Mouse (Mus musculus): Measurements from ENCODE around the gene Lsm14b. TPM values are rescaled to one million over a fixed set of nuclear protein-coding genes. Genes with fewer than 3 reads are reported as not detected.

Gene Lsm14b
- polyA plus RNA-seq (2012; ENCODE audit: low replicate concordance) = 52.2 and 62.2 TPM in 2 replicates

GRCm38 (mm10) chr2:180024401-180025098, at the start of gene Lsm14b:
Lsm14b (plus strand) TSS chr2:180024987.

GRCm38 (mm10) chr2:179976628-179977343, 48.0 kb upstream of the Lsm14b start, which contains the start of gene Taf4:
Taf4 (minus strand) TSS chr2:179976646.

GRCm38 (mm10) chr2:180042256-180042857, 17.6 kb downstream of the Lsm14b start, which contains the start of the genes Psma7 and Ss18l1:
Psma7 (minus strand) TSS chr2:180042433.
Ss18l1 (plus strand) TSS chr2:180042509.

GRCm38 (mm10) chr2:180070481-180071453, 46.0 kb downstream of the Lsm14b start, which contains the start of gene Mtg2:
Mtg2 (plus strand) TSS chr2:180070588.

Other genes starting within 250 kb of the Lsm14b start
- gene Taf4, start 48.3 kb upstream of the Lsm14b start, polyA plus RNA-seq (2012; ENCODE audit: low replicate concordance) = 21.3 and 35.7 TPM in 2 replicates
- gene Psma7, start 17.4 kb downstream of the Lsm14b start, polyA plus RNA-seq (2012; ENCODE audit: low replicate concordance) = 23.6 and 70.9 TPM in 2 replicates
- 1.4 and 1.7 TPM in 2 replicates for gene Ss18l1, start 17.5 kb downstream of the Lsm14b start, polyA plus RNA-seq (2012; ENCODE audit: low replicate concordance)
- gene Mtg2, start 45.6 kb downstream of the Lsm14b start, polyA plus RNA-seq (2012; ENCODE audit: low replicate concordance) = 14.0 and 15.4 TPM in 2 replicates
- 0.42 TPM in 1 of 2 replicates, not detected in the other for gene Hrh3, start 79.5 kb downstream of the Lsm14b start, polyA plus RNA-seq (2012; ENCODE audit: low replicate concordance)
- 7.7 and 35.6 TPM in 2 replicates for gene Osbpl2, start 94.3 kb downstream of the Lsm14b start, polyA plus RNA-seq (2012; ENCODE audit: low replicate concordance)
- gene Adrm1, start 146.5 kb downstream of the Lsm14b start, polyA plus RNA-seq (2012; ENCODE audit: low replicate concordance) = 761 and 1,456 TPM in 2 replicates
- gene Lama5, start 200.9 kb downstream of the Lsm14b start, polyA plus RNA-seq (2012; ENCODE audit: low replicate concordance) = 3.2 and 3.3 TPM in 2 replicates
- 28.0 and 439 TPM in 2 replicates for gene Rps21, start 232.4 kb downstream of the Lsm14b start, polyA plus RNA-seq (2012; ENCODE audit: low replicate concordance)
- 30.5 and 84.7 TPM in 2 replicates for gene Cables2, start 248.5 kb downstream of the Lsm14b start, polyA plus RNA-seq (2012; ENCODE audit: low replicate concordance)